Mouse (Mus musculus): ENCODE results near the gene Ift57. TPM values are rescaled to one million over a fixed set of nuclear protein-coding genes. Genes with fewer than 3 reads are reported as not detected.

Ift57 gene
- polyA plus RNA-seq, 1 experiment from 2014 or later: 23.6 TPM

GRCm38 (mm10) chr16:49725446-49725845 is 26.4 kb downstream of the Ift57 start:
- no peak for ATAC-seq (replicated peaks; ENCODE audit: extremely low read depth, insufficient read depth, low FRiP score)
- no peak overlapping the region for H3K4me3 ChIP-seq (ENCODE audit: low read length)
- H3K4me2 ChIP-seq (ENCODE audit: low read depth, low read length): no peak overlapping the region
- H3K27ac ChIP-seq (ENCODE audit: low read length): no peak overlapping the region
- 52% methylated on average over 5 of the region's 5 CpGs for WGBS
- no peaks in the 10 kb centered on the region for H3K27me3 ChIP-seq (ENCODE audit: control insufficient read depth, insufficient read depth, low read length)
- no peaks in the 10 kb centered on the region for H3K9me3 ChIP-seq (replicated peaks; ENCODE audit: control insufficient read depth, low read length)
- no peak overlapping the region for H3K9ac ChIP-seq (ENCODE audit: low read length)
- no peaks in the 10 kb centered on the region for H3K36me3 ChIP-seq (ENCODE audit: control insufficient read depth, insufficient read depth)
- H3K4me1 ChIP-seq (ENCODE audit: control insufficient read depth, insufficient read depth, low read length): peaks cover 3% of the 10 kb centered on the region; the same call in 1 of the 2 replicates

GRCm38 (mm10) chr16:49726216-49726615 is 27.2 kb downstream of the Ift57 start:
- Histone ChIP-seq H3K9ac (ENCODE audit: low read length) (no peak overlapping the region), H3K4me3 (ENCODE audit: low read length) (no peak overlapping the region), H3K27ac (ENCODE audit: low read length) (no peak overlapping the region), H3K4me2 (ENCODE audit: low read depth, low read length) (no peak overlapping the region), H3K36me3 (ENCODE audit: control insufficient read depth, insufficient read depth) (no peaks in the 10 kb centered on the region), H3K27me3 (ENCODE audit: control insufficient read depth, insufficient read depth, low read length) (no peaks in the 10 kb centered on the region), H3K4me1 (ENCODE audit: control insufficient read depth, insufficient read depth, low read length) (peaks cover 3% of the 10 kb centered on the region; the same call in 1 of the 2 replicates), H3K9me3 (replicated peaks; ENCODE audit: control insufficient read depth, low read length) (no peaks in the 10 kb centered on the region)
- WGBS: 82% methylated on average over 3 of the region's 3 CpGs
- ATAC-seq (replicated peaks; ENCODE audit: extremely low read depth, insufficient read depth, low FRiP score): no peak

GRCm38 (mm10) chr16:49726761-49727160 is 27.7 kb downstream of the Ift57 start:
- no peak overlapping the region for H3K4me2 ChIP-seq (ENCODE audit: low read depth, low read length)
- H3K9me3 ChIP-seq (replicated peaks; ENCODE audit: control insufficient read depth, low read length): no peaks in the 10 kb centered on the region
- H3K36me3 ChIP-seq (ENCODE audit: control insufficient read depth, insufficient read depth): no peaks in the 10 kb centered on the region
- H3K9ac ChIP-seq (ENCODE audit: low read length): no peak overlapping the region
- no peak for ATAC-seq (replicated peaks; ENCODE audit: extremely low read depth, insufficient read depth, low FRiP score)
- no peaks in the 10 kb centered on the region for H3K27me3 ChIP-seq (ENCODE audit: control insufficient read depth, insufficient read depth, low read length)
- WGBS: 52% methylated on average over 2 of the region's 2 CpGs
- no peak overlapping the region for H3K27ac ChIP-seq (ENCODE audit: low read length)
- H3K4me3 ChIP-seq (ENCODE audit: low read length): no peak overlapping the region
- peaks cover 3% of the 10 kb centered on the region; the same call in 1 of the 2 replicates for H3K4me1 ChIP-seq (ENCODE audit: control insufficient read depth, insufficient read depth, low read length)

- no peaks in the 10 kb centered on the region for H3K36me3 ChIP-seq (ENCODE audit: control insufficient read depth, insufficient read depth)
- H3K27ac ChIP-seq (ENCODE audit: low read length): no peak overlapping the region
- no peaks in the 10 kb centered on the region for H3K9me3 ChIP-seq (replicated peaks; ENCODE audit: control insufficient read depth, low read length)
- ATAC-seq (replicated peaks; ENCODE audit: extremely low read depth, insufficient read depth, low FRiP score): no peak
- no peak overlapping the region for H3K4me3 ChIP-seq (ENCODE audit: low read length)
- 90% methylated on average over 9 of the region's 9 CpGs for WGBS
- no peaks in the 10 kb centered on the region for H3K4me1 ChIP-seq (ENCODE audit: control insufficient read depth, insufficient read depth, low read length)
- H3K4me2 ChIP-seq (ENCODE audit: low read depth, low read length): no peak overlapping the region
- H3K27me3 ChIP-seq (ENCODE audit: control insufficient read depth, insufficient read depth, low read length): no peaks in the 10 kb centered on the region
- no peak overlapping the region for H3K9ac ChIP-seq (ENCODE audit: low read length)
These were observed 37.5 kb downstream of the Ift57 start for GRCm38 (mm10) chr16:49736536-49736935.

GRCm38 (mm10) chr16:49747360-49747759 is 48.3 kb downstream of the Ift57 start:
- 85% methylated on average over 2 of the region's 2 CpGs for WGBS
- H3K4me2 ChIP-seq (ENCODE audit: low read depth, low read length): no peak overlapping the region
- H3K36me3 ChIP-seq (ENCODE audit: control insufficient read depth, insufficient read depth): no peaks in the 10 kb centered on the region
- no peaks in the 10 kb centered on the region for H3K9me3 ChIP-seq (replicated peaks; ENCODE audit: control insufficient read depth, low read length)
- no peaks in the 10 kb centered on the region for H3K27me3 ChIP-seq (ENCODE audit: control insufficient read depth, insufficient read depth, low read length)
- H3K9ac ChIP-seq (ENCODE audit: low read length): no peak overlapping the region
- H3K4me1 ChIP-seq (ENCODE audit: control insufficient read depth, insufficient read depth, low read length): no peaks in the 10 kb centered on the region
- H3K4me3 ChIP-seq (ENCODE audit: low read length): no peak overlapping the region
- ATAC-seq (replicated peaks; ENCODE audit: extremely low read depth, insufficient read depth, low FRiP score): no peak
- H3K27ac ChIP-seq (ENCODE audit: low read length): no peak overlapping the region

- H3K9me3 ChIP-seq (replicated peaks; ENCODE audit: control insufficient read depth, low read length): no peaks in the 10 kb centered on the region
- no peaks in the 10 kb centered on the region for H3K36me3 ChIP-seq (ENCODE audit: control insufficient read depth, insufficient read depth)
- no peak overlapping the region for H3K4me2 ChIP-seq (ENCODE audit: low read depth, low read length)
- H3K4me1 ChIP-seq (ENCODE audit: control insufficient read depth, insufficient read depth, low read length): no peaks in the 10 kb centered on the region
- H3K9ac ChIP-seq (ENCODE audit: low read length): no peak overlapping the region
- no peak overlapping the region for H3K27ac ChIP-seq (ENCODE audit: low read length)
- no peak overlapping the region for H3K4me3 ChIP-seq (ENCODE audit: low read length)
- WGBS: 82% methylated on average over 1 of the region's 1 CpGs
- ATAC-seq (replicated peaks; ENCODE audit: extremely low read depth, insufficient read depth, low FRiP score): no peak
- H3K27me3 ChIP-seq (ENCODE audit: control insufficient read depth, insufficient read depth, low read length): no peaks in the 10 kb centered on the region
These were observed 53.9 kb downstream of the Ift57 start for GRCm38 (mm10) chr16:49752906-49753305.

- Histone ChIP-seq H3K9me3 (replicated peaks; ENCODE audit: control insufficient read depth, low read length) (no peaks in the 10 kb centered on the region), H3K27ac (ENCODE audit: low read length) (no peak overlapping the region), H3K27me3 (ENCODE audit: control insufficient read depth, insufficient read depth, low read length) (no peaks in the 10 kb centered on the region), H3K4me1 (ENCODE audit: control insufficient read depth, insufficient read depth, low read length) (no peaks in the 10 kb centered on the region), H3K4me2 (ENCODE audit: low read depth, low read length) (no peak overlapping the region), H3K4me3 (ENCODE audit: low read length) (no peak overlapping the region), H3K36me3 (ENCODE audit: control insufficient read depth, insufficient read depth) (no peaks in the 10 kb centered on the region), H3K9ac (ENCODE audit: low read length) (no peak overlapping the region)
- WGBS: 62% methylated on average over 3 of the region's 3 CpGs
- ATAC-seq (replicated peaks; ENCODE audit: extremely low read depth, insufficient read depth, low FRiP score): no peak
These were observed 54.3 kb downstream of the Ift57 start for GRCm38 (mm10) chr16:49753318-49753717.

GRCm38 (mm10) chr16:49760517-49761203 is 61.6 kb downstream of the Ift57 start:
- Histone ChIP-seq H3K4me2 (ENCODE audit: low read depth, low read length) (peak overlapping the region; percentile 31; the same call in 1 of the 2 replicates), H3K9me3 (replicated peaks; ENCODE audit: control insufficient read depth, low read length) (no peaks in the 10 kb centered on the region), H3K36me3 (ENCODE audit: control insufficient read depth, insufficient read depth) (peaks cover 5% of the 10 kb centered on the region; the same call in 1 of the 2 replicates), H3K27ac (ENCODE audit: low read length) (no peak overlapping the region), H3K9ac (ENCODE audit: low read length) (no peak overlapping the region), H3K27me3 (ENCODE audit: control insufficient read depth, insufficient read depth, low read length) (no peaks in the 10 kb centered on the region), H3K4me3 (ENCODE audit: low read length) (0 out of 2 replicates have a peak overlapping the region, but pooled peaks have one; percentile 9), H3K4me1 (ENCODE audit: control insufficient read depth, insufficient read depth, low read length) (no peaks in the 10 kb centered on the region; the same call in 1 of the 2 replicates)
- 60% methylated on average over 17 of the region's 17 CpGs for WGBS
- no peak for ATAC-seq (replicated peaks; ENCODE audit: extremely low read depth, insufficient read depth, low FRiP score)

- H3K9ac ChIP-seq (ENCODE audit: low read length): no peak overlapping the region
- H3K4me2 ChIP-seq (ENCODE audit: low read depth, low read length): no peak overlapping the region
- no peaks in the 10 kb centered on the region for H3K27me3 ChIP-seq (ENCODE audit: control insufficient read depth, insufficient read depth, low read length)
- WGBS: 77% methylated on average over 5 of the region's 5 CpGs
- no peak for ATAC-seq (replicated peaks; ENCODE audit: extremely low read depth, insufficient read depth, low FRiP score)
- H3K9me3 ChIP-seq (replicated peaks; ENCODE audit: control insufficient read depth, low read length): no peaks in the 10 kb centered on the region
- no peak overlapping the region for H3K4me3 ChIP-seq (ENCODE audit: low read length)
- H3K27ac ChIP-seq (ENCODE audit: low read length): no peak overlapping the region
- H3K36me3 ChIP-seq (ENCODE audit: control insufficient read depth, insufficient read depth): peaks cover 5% of the 10 kb centered on the region; the same call in 1 of the 2 replicates
- H3K4me1 ChIP-seq (ENCODE audit: control insufficient read depth, insufficient read depth, low read length): no peaks in the 10 kb centered on the region; the same call in 1 of the 2 replicates
These were observed 62.9 kb downstream of the Ift57 start for GRCm38 (mm10) chr16:49761981-49762380.

All from heart, embryonic 16.5 days (tissue).